Mouse (Mus musculus): ENCODE results near the gene Hcfc2.
A peak's percentile ranks its signal among the peaks of the same experiment; 100 is the strongest.

The Hcfc2 gene

DNA sequence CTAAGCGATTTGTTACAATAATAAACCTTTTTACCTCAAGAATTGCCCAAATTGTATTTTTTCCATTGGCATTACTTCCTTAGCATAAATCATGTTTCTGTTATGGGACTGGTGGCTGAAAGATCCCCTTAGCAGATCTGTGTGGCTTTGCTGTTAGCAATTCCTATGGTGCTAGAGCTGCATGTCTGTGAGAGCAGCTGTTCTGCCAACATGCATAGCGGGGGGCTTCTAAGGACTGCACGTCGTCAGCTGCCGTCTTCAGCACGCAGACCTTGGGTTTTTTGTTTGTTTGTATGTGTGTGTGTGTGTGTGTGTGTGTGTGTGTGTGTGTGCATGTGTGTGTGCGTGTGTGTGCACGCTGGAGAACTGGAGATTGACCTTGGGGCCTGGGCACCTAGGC is 45.4 kb downstream of the Hcfc2 start:
- no peak for DNase-seq (ENCODE audit: low spot score in 2 of 2)

DNA sequence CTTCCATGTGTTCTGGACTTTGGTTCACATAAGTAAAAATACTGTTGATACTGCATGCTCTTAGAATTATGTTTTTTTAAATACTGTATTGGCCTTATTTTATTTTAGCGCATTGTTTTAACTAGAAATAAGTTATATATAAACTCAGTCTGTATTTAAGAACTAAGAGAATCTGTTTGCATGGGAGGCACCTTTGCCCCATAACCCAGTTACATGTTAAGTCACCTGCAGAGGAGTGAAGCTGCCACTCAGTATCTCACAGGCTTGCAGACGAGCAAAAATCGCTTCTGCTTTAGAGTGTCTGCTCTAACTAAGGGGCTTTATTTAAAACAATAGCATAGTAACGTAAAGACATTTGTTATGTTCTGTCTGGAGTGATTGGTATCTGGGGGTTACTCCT is 45.9 kb downstream of the Hcfc2 start:
- DNase-seq (ENCODE audit: low spot score in 2 of 2), result no peak

DNA sequence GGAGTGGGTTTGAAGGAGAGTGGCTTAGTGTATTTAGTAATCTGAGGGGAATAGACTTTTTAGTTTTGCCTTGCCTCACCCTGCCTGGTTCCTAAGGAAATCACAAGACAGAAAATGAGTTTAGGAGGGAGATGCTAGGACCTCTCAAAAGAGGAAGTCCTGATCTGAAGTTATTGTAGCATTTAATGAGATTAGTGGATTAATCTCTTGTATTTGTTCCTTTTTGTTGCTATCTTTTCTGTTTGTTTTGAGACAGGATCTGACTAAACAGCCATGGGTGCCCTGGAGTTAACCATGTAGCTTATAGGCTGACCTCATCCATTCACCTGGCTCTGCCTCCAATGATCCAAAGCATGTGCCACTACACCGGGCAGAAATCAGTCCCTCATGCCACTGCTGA is 46.6 kb downstream of the Hcfc2 start:
- no peak for DNase-seq (ENCODE audit: low spot score in 2 of 2)

DNA sequence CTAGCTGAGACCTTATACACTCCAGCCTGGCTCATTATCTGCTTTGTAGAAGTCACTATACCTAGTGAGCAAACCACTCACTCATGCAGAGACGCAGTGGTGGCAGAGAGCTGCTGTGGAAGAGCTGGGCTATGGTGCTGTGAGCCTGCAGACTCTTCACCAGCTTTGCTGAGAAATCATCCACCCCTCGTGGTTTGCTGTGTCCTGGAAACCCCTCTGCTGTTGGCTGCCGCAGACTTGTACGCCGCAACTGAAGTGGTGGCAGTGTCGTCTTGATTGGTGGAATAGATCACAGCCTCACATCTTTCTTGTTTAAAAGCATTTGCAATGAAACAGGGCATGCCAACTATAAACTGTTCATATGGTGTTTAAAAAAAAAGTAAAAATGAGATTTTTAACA is 48.3 kb downstream of the Hcfc2 start:
- DNase-seq (ENCODE audit: low spot score in 2 of 2), result no peak

DNA sequence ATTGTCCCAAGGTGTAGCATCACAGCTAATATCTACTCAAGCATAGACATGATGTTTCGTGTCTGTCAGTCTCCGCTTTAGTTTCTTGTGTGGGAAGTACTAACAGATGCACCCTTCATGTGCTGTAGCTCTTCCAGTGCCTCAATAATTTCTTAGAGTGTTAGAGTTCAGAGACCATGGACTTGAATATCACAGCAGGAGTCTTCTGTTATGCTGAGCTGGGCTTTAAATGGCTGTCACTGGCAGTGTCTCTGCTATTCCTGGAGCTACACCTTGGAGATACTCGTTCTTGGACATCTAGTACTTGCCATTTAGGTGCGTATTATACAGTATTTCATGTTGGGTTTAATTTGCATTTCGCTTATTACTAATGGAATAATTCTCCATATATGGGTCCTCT is 49.3 kb downstream of the Hcfc2 start:
- DNase-seq (ENCODE audit: low spot score in 2 of 2), result no peak

DNA sequence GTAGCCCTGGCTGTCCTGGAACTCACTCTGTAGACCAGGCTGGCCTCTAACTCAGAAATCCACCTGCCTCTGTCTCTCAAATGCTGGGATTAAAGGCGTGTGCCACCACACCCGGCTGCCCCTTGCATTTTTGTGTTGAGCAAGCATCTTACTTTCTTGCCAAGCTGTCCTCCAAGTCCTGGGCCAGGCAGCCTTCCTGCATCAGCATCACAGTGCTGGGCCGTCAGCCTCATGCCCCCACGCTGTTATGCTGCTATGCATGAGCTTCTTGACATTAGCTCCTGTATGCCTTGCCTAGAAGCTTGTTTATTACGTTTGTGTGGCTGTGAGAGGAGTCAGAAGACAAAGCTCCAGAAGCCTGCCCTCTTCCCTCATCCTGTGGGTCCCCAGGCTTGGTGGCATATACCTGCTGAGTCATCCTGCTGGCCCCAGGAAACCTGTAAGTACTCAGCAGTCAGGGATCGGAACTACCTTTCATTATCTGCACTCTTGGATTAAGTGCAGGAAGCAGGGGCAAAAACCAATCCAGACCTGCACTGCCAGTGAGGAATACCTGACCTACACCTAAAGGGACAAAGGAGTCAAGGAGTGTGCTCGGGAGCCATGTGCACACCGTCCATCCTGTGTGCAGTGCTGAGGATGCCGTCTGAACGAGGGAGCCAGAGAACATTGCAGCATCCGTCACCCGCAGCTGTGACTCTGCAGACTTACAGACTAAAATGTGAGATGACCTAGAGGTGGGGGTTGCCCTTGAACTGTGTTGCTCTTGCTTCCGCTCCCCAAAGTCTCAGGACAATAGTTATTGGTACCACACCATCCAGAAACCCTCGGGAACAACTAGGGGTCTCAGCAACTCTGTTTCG is 51.3 kb downstream of the Hcfc2 start:
- DNase-seq (ENCODE audit: low spot score in 2 of 2), result no peak

DNA sequence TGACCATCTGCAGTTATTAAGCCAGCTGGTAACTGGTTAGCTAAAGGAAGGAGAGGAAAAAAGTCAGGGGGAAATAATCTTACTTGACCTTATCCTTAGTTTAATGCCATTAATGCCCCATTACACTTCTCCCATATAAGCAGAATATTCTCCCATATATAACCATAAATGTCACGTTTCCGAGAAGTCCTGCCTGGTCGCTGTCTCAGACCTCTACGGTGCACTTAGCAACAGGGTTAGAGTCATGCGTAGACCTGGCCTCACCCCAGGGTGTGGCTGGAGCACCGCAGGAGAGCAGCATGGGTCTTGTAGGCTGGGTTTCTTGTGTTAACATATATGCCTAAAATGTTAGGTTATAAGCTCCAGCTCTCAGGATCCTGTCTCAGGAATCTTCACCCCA is 54.8 kb downstream of the Hcfc2 start:
- no peak for DNase-seq (ENCODE audit: low spot score in 2 of 2)

DNA sequence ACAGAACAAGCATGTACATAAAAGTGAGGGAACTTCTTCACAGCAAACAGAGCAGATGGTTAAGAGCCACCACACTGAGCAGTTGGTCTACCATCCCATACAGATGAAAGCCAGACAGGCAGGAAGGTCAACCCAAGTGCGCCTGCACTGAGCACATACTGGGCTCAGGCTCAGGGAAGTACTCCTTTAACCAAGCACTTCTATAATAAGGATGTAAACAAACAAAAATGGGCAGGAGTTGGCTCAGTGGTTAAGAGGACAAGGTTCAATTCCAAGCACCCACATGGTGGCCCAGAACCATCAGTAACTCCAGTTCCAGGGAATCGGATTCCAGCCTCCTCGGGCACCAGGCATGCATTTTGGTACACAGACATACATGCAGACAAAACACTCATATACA is 57.0 kb downstream of the Hcfc2 start:
- DNase-seq (ENCODE audit: low spot score in 2 of 2), result no peak

DNA sequence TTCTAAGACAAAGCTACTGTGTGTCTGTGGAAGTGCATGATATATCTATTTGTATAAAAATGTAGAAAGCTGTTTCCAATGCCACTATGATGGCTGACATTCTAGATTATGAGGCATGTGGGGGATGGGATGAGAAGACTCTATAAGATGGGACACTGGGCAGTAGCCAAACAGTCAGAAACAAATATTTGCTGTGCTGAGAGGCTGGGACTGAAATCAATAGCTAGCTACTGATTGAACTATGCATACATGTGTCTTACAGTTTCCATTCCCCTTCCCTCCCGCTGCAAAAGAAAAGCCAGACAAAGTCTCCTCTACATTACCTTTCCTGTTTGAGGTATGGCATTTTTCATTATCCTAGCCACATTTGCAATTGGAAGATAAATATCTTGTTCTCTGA is 58.7 kb downstream of the Hcfc2 start:
- DNase-seq (ENCODE audit: low spot score in 2 of 2), result no peak

DNA sequence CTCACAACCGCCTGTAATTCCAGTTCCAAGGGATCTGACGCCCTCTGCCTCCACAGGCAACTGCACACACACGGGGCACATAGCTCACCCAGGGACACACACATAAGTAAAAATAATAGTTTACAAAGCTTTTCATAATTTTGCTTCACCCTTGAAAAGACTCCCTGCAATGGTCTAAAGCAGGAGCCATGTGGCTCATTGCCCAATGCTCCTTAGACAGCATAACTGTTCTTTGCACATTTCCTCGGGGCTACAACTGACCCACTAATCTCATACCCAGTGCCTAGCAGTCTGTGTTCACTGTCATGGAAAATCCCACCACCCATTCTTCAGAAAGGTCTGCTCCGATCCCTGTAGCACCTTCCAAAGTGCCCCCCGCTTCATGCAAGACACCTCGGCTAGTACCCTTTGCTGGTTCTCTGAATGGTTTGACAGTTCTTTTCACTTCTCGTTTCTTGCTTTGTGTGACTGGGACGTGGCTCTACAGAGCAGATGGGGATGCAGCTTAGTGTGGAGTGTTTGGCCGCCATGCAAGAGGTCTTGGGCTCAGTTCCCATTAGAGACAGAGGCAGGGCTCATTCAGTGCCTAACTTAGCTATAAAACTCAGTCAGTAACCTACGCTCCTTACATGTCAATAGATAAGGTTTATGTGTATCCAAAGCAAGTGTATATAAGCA is 59.4 kb downstream of the Hcfc2 start:
- no peak for DNase-seq (ENCODE audit: low spot score in 2 of 2)

DNA sequence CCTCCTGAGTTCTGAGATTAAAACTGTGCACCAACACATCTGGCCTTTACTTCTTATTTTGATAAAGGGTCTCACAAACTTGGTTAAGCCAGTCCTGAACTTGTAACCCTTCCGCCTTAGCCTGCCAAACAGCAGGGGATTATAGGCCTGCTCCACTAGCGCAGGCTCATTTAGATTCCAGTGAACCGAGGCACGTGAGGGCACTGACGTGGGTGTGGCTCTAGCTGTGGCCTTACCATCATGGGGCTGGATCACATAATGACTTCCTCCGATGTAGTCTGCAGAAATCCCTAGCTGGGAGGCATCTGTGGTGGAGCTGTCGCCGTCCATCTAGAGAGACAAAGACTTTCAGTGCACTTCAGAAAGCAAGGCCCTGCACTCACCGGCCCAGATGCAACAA is 60.5 kb downstream of the Hcfc2 start:
- DNase-seq (ENCODE audit: low spot score in 2 of 2), result no peak

DNA sequence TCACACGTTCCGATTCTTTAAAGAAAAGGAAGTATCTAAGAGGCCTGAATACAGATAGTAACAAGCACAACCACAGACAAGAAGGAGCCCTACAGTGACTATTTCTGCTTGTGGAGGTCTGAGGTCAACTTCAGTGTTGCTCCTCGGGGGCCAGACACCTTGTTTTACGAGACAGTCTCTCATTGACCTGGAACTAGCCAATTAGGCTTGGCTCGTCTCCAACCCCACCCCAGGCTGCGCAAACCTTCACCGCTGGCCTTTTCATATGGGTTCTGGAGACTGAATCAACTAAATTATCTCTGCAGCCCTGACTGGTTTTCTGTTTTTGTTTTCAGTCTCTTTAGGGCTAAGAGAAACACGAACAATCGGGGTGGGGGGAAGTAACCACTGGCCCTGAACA is 61.4 kb downstream of the Hcfc2 start:
- no peak for DNase-seq (ENCODE audit: low spot score in 2 of 2)

DNA sequence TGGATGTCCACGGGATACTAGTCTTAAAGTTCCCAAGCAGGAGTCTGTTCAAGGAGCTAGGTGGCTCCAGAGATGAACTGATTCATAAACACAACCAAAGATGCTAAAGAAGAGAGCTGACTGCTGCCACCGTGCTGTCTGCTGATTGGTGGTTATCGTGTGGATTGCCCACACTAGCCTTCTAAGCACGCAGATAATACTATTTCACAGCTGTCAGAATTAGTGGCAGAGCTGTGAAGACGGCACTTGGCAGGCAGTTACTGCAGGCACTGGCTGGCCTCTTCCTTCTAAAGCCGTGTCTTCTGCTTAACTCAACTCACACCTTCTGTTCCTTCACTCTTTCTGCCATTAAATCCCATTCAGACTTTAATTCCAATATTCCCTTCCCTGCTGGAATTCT is 62.4 kb downstream of the Hcfc2 start:
- DNase-seq (ENCODE audit: low spot score in 2 of 2), result no peak

DNA sequence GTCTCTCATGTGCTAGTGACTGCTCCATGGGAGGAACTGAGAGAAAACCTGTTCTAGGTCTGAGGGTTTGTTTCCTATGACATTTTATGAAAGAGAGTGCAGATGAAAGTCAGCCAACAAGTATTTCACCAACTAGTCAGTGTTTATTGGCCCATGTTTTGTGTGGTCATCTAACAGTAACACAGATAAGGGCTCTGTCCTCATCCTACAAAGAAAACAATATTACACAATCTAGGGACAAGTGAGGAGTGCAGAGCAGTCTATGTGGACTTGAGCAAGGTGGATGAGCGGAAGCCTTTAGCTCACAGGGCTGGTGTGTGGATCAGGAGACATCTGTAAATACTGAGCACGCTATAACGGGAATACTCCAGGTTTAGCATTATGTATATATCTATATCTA is 62.9 kb downstream of the Hcfc2 start:
- no peak for DNase-seq (ENCODE audit: low spot score in 2 of 2)

DNA sequence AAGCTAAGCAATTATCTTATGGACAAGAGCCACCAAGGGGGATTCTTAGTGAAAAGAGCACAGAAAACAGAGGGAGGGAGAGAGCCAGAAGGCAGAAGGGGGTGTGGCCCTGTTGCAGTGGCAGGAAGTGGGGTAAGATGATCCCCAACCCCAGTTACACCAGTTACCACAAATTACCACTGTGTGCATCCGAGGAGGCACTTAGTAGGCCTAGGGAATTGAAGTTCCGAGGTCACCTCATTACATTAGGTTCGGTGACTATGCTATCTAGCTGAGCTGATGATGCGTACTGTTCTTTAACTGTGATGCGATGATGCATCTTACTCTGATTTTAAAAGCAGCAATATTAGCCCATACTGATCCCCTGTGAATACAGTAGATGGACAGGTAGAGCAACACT is 63.7 kb downstream of the Hcfc2 start:
- DNase-seq (ENCODE audit: low spot score in 2 of 2), result no peak

DNA sequence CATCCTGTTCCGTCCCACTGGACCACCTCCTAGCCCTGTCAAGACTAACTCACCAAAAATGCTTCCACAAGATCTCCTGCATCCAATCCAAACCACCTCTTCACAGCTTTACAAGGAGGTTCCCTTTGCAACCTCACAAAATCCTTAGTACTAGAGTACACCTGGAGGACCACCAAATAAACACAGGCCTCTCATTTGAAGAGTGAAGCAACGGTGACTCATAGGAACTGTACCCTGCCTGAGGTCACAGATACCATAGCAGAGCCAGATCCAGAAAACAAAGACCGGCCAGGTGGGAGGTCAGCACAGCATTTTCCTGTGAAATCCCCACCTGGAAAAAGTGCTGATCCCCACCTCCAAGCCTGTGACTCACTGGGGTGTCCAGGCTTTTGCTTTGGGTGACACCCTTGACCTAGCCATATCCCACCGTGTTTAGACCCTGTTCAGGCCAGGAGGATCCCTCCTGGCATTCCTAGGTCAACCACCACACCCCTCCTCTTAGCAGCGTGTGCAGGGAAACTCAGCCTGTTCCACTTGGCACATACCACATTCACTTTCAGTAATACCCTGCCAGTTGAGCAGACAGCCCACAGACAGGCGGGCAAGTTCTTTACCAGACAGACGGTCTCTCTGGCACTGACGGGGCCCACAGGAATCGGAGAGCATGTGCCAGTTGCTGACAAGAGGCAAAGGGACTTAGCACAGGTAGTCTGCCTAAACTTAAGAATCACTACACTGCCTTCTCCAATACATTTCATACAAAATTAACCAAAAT is 65.3 kb downstream of the Hcfc2 start:
- DNase-seq (ENCODE audit: low spot score in 2 of 2), result no peak

DNA sequence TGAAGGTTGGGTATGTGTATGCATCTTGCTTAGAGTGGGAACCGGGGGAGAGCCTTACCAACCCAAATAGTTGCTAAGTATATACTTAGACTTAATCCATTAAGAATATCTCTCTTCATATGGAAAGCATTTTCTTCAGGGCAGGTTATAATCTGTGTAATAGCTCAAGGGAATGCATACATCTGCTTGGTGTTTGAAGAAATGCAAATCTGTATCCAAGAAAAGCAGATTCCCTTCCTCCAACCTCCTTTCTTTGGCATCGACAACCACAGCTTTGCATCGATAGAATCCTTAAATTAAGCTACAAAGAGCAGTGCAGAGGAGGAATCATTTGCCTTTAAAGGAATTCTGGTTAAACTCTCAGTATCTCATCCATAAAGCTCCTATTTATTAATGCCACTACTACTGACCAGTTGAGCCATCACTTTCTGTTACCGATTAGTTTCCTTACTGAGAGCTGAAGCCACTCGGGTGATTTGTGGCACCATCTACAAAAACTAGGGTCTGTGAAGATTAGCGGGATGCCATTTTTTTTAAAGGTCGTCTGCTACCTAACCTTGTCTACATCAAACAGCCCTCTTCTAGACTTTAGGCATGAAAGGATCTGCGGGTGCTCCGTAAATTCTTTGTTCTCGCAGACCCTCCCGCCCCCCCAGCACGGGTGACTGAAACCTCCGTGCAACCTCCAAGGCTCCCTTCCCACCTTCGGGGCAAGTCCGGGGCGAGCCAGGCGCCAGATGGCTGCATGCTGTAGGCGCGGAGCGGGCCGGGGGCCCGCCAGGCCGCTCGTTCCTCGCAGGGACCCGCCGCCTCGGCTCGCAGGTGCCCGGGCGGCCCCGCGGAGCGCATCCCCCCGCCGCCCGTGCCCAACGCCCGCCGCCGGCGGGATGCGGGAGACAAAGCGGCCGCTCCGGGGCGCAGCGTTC is 67.1 kb downstream of the Hcfc2 start:
- no peak for DNase-seq (ENCODE audit: low spot score in 2 of 2)

DNA sequence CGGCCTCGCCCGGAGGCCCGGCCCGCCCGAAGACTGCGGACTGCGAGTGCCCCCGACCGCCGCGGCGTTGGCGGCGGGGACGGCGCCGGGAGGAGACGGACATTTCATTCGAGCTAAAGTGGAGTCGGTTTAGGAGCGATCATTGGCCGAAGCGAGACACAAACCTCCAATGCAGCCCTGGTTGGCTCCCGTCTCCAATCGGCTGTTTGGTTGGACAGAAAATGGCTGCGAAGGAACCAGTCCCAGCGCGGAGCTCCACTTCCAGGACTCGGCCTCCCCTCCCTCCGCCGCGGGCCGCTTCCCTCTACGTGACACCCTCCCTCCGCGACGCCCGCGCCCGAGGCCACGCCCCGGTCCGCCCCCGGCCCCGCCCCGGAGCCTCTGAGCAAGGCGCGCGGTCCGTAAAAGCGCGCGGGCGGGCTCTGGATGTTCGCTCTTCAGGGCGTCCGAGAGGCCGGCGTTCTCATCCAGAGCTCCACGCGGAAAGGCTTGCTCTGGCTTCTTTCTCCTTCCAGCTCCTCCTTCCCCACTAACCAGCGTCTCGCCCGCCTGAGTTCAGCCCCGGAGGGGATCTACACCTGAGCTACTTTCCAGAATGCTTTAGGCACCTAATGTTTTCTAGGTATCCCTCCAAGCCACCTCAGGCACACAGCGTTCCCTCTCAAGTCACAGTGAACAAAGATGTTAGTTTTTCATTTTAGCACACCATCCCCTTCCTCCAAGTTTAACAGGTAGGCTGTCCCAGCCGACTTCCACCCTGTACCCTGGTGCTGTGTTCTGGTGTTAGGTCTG is 68.1 kb downstream of the Hcfc2 start, which contains the start of gene Nfyb:
Gene Nfyb, minus strand, starts transcription at position 305 of the 792 bp plus-strand sequence.
- peak; percentile 96 for DNase-seq (ENCODE audit: low spot score in 2 of 2)

DNA sequence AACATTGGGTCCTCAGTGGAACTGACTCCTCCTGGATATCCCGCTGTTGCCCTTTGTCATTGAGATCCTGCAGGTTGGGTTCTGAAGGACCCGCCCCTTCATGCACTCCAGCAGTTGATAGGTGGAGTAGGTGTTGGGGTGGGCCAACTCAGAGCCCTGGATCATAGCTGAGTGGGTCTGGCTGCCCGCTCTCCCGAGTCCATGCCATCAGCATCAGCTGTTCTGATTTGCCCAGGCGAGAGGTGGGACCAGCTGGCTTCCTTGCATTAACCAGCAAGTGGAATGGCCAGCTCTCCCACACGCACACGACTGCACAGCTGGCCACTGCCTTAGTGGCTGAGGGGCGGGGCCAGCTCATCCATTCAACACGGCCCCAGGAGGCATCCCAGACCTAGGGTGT is 72.9 kb downstream of the Hcfc2 start:
- no peak for DNase-seq (ENCODE audit: low spot score in 2 of 2)

DNA sequence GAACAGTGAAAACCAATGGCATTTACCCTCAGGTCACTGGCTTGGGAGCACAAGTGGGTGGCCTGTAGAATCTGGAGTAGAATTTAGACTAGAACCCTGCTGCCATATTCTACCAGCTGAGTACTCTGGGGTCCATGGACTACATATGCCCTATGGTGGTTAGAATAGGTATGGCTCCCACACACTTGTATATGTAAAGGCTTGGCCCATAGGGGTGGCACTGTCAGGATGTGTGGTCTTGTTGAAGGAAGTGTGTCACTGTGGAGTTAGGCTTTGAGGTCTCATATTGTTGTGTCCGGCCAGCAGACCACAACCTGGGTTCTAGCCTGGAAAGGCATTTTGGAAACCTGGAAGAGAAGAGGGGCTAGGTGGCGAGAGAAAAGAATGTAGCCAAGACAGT is 74.8 kb downstream of the Hcfc2 start:
- DNase-seq (ENCODE audit: low spot score in 2 of 2), result no peak

Data from right cerebral cortex, adult 2 months (tissue).